Mouse (Mus musculus): Measurements from ENCODE around the gene Creb5.

Gene Creb5

GRCm38 (mm10) chr6:53560928-53561327 lies 273.9 kb downstream of the Creb5 start:
- no peak for DNase-seq

GRCm38 (mm10) chr6:53562586-53562985 lies 275.5 kb downstream of the Creb5 start:
- no peak for DNase-seq

- no peak for DNase-seq
Measured at GRCm38 (mm10) chr6:53563546-53564185, 276.6 kb downstream of the Creb5 start.

- no peak for DNase-seq
Measured at GRCm38 (mm10) chr6:53569436-53569835, 282.4 kb downstream of the Creb5 start.

GRCm38 (mm10) chr6:53570906-53571305 lies 283.8 kb downstream of the Creb5 start:
- no peak for DNase-seq

GRCm38 (mm10) chr6:53571571-53572122 lies 284.6 kb downstream of the Creb5 start:
- DNase-seq: no peak

GRCm38 (mm10) chr6:53572456-53572855 lies 285.4 kb downstream of the Creb5 start:
- no peak for DNase-seq

- peak; percentile 19 to 27 for DNase-seq
Measured at GRCm38 (mm10) chr6:53572979-53573710, 286.1 kb downstream of the Creb5 start.

- no peak for DNase-seq
Measured at GRCm38 (mm10) chr6:53573711-53574065, 286.6 kb downstream of the Creb5 start.

GRCm38 (mm10) chr6:53574097-53574496 lies 287.0 kb downstream of the Creb5 start:
- DNase-seq: no peak

- no peak for DNase-seq
Measured at GRCm38 (mm10) chr6:53575191-53575590, 288.1 kb downstream of the Creb5 start.

GRCm38 (mm10) chr6:53575836-53576235 lies 288.8 kb downstream of the Creb5 start:
- no peak for DNase-seq

- DNase-seq: no peak
Measured at GRCm38 (mm10) chr6:53576841-53577240, 289.8 kb downstream of the Creb5 start.

GRCm38 (mm10) chr6:53577776-53578175 lies 290.7 kb downstream of the Creb5 start:
- DNase-seq: no peak

GRCm38 (mm10) chr6:53580346-53580745 lies 293.3 kb downstream of the Creb5 start:
- no peak for DNase-seq

GRCm38 (mm10) chr6:53583234-53583875 lies 296.3 kb downstream of the Creb5 start:
- DNase-seq: no peak

- DNase-seq: peak in 1 of 2 experiments; percentile 14
Measured at GRCm38 (mm10) chr6:53584718-53585405, 297.8 kb downstream of the Creb5 start.

- DNase-seq: peak; percentile 51 to 53
Measured at GRCm38 (mm10) chr6:53589746-53590145, 302.7 kb downstream of the Creb5 start.

GRCm38 (mm10) chr6:53592230-53592629 lies 305.2 kb downstream of the Creb5 start:
- DNase-seq: no peak

- DNase-seq: no peak
Measured at GRCm38 (mm10) chr6:53593603-53594002, 306.5 kb downstream of the Creb5 start.

- DNase-seq: no peak
Measured at GRCm38 (mm10) chr6:53594316-53594715, 307.2 kb downstream of the Creb5 start.

GRCm38 (mm10) chr6:53596402-53596801 lies 309.3 kb downstream of the Creb5 start:
- no peak for DNase-seq

- no peak for DNase-seq
Measured at GRCm38 (mm10) chr6:53603041-53603440, 316.0 kb downstream of the Creb5 start.

All from B cell, adult 2 months (primary cell).